Comparison of ENCODE assay signal across 8 mouse cellular contexts in genomic region chr4:117133817-117134600, GRCm38 (mm10). TPM values are rescaled to one million over a fixed set of nuclear protein-coding genes. Genes with fewer than 3 reads are reported as not detected.
DNase-seq lines count a peak whose midpoint lies in the region; ATAC-seq and TF ChIP-seq lines count a peak whose summit lies in the region.

TSS of gene Plk3 (minus strand) at chr4:117133963.

- H3K27me3 ChIP-seq in G1E (ENCODE audit: insufficient read depth, low read length), result peaks cover 11% of the 10 kb centered on the region; the same call in 1 of the 2 replicates
- no peaks in the 10 kb centered on the region for H3K27me3 ChIP-seq in forebrain, postnatal 0 days (ENCODE audit: insufficient read depth, low read length)
- peaks cover 20% of the 10 kb centered on the region for H3K27me3 ChIP-seq in lung, embryonic 15.5 days

- H3K9me3 ChIP-seq in G1E (replicated peaks), result no peaks in the 10 kb centered on the region
- no peaks in the 10 kb centered on the region for H3K9me3 ChIP-seq in forebrain, postnatal 0 days (ENCODE audit: low read length)
- no peaks in the 10 kb centered on the region for H3K9me3 ChIP-seq in lung, embryonic 15.5 days

- DNase-seq in G1E (ENCODE audit: low spot score), result peak; percentile 93
- DNase-seq in cerebellum, adult 18-20 months, result peak; percentile 98
- DNase-seq in forebrain, postnatal 0 days, result peak; percentile 98
- DNase-seq in heart, postnatal 4 days, result peak; percentile 98
- DNase-seq in layer of hippocampus, adult 8-10 months (ENCODE audit: low spot score in 2 of 2), result peak; percentile 97
- DNase-seq in ovary, adult 18-20 months (ENCODE audit: low spot score), result peak; percentile 93
- peak; percentile 96 for DNase-seq in thymus, postnatal 0 days (ENCODE audit: low spot score)

- H3K4me3 ChIP-seq in G1E (ENCODE audit: low read depth, low read length), result peak within 1 kb of the TSS; percentile 83
- H3K4me3 ChIP-seq in forebrain, postnatal 0 days (ENCODE audit: low read depth, low read length), result peak within 1 kb of the TSS; percentile 81
- peak within 1 kb of the TSS; percentile 89 for H3K4me3 ChIP-seq in lung, embryonic 15.5 days

- peak within 1 kb of the TSS; percentile 74 for H3K9ac ChIP-seq in forebrain, postnatal 0 days
- peak within 1 kb of the TSS; percentile 88 for H3K9ac ChIP-seq in lung, embryonic 15.5 days

- peak; percentile 80 for ATAC-seq in G1E (ENCODE audit: extremely low read depth, insufficient number of reproducible peaks, low FRiP score, poor library complexity, severe bottlenecking)
- ATAC-seq in forebrain, postnatal 0 days, result peak; percentile 93
- ATAC-seq in lung, embryonic 15.5 days (ENCODE audit: borderline replicate concordance, extremely low read depth, low FRiP score, low TSS enrichment), result peak; percentile 90

- peak within 1 kb of the TSS; percentile 90 for H3K4me2 ChIP-seq in forebrain, postnatal 0 days (ENCODE audit: low read depth)
- peak within 1 kb of the TSS; percentile 100 for H3K4me2 ChIP-seq in lung, embryonic 15.5 days

- peaks cover 68% of the 10 kb centered on the region for H3K4me1 ChIP-seq in G1E (ENCODE audit: insufficient read depth, low read depth, low read length)
- peaks cover 5% of the 10 kb centered on the region; the same call in 1 of the 2 replicates for H3K4me1 ChIP-seq in forebrain, postnatal 0 days (ENCODE audit: insufficient read depth)
- peaks cover 14% of the 10 kb centered on the region for H3K4me1 ChIP-seq in lung, embryonic 15.5 days

- H3K36me3 ChIP-seq in G1E (replicated peaks), result peaks cover 35% of the 10 kb centered on the region
- H3K36me3 ChIP-seq in forebrain, postnatal 0 days (ENCODE audit: insufficient read depth), result peaks cover 13% of the 10 kb centered on the region; the same call in 1 of the 2 replicates
- H3K36me3 ChIP-seq in lung, embryonic 15.5 days, result no peaks in the 10 kb centered on the region

- 1% methylated on average over 36 of the region's 48 CpGs for WGBS in forebrain, postnatal 0 days
- 3% methylated on average over 45 of the region's 48 CpGs for WGBS in lung, embryonic 15.5 days

- TF ChIP-seq CTCF in G1E (IDR thresholded peaks at IDR 0.05; ENCODE audit: low read depth, low read length), result no peak
- TF ChIP-seq CTCF in forebrain, postnatal 0 days (IDR thresholded peaks at IDR 0.05; ENCODE audit: low read depth), result peak; percentile 40; the same call in 1 of the 2 replicates

- peak within 1 kb of the TSS; percentile 78 for H3K27ac ChIP-seq in forebrain, postnatal 0 days (ENCODE audit: low read depth, low read length)
- no peak within 1 kb of the TSS for H3K27ac ChIP-seq in lung, embryonic 15.5 days

RNA-seq across cellular contexts. Expression of gene Plk3, which starts in this region (rescaled TPM):
- total RNA-seq in G1E (2014; fragmentation: Nextera tagmentation), result 1.4 and 1.9 TPM in 2 replicates
- 5.2 and 6.4 TPM in 2 replicates for total RNA-seq in G1E (2017)
- polyA plus RNA-seq in G1E (2012), result 4.4 and 6.0 TPM in 2 replicates
- 10.2 and 16.9 TPM in 2 replicates for total RNA-seq in forebrain, postnatal 0 days (2014; rRNA removed)
- 14.4 and 18.2 TPM in 2 replicates for polyA plus RNA-seq in forebrain, postnatal 0 days (2015; fragmentation: Nextera tagmentation; extraction: Ambion mirVana)
- 1 to 10 TPM; 5.0 to 5.8 TPM for total RNA-seq in heart, postnatal 4 days (2021)
- 1 to 10 TPM; 9.0 to 10.0 (median 9.6) TPM for total RNA-seq in layer of hippocampus, adult 8-10 months (2022)
- polyA plus RNA-seq in lung, embryonic 15.5 days (2015; fragmentation: Nextera tagmentation; extraction: Ambion mirVana), result 3.1 and 4.1 TPM in 2 replicates
- 3.4 and 4.1 TPM in 2 replicates for polyA plus RNA-seq in thymus, postnatal 0 days (2015; fragmentation: Nextera tagmentation; extraction: Ambion mirVana)
